Mouse (Mus musculus) spleen, adult 12 weeks (tissue): ENCODE measurements around the gene 1700022I11Rik.

Experiments used
- DNase-seq: peaks from one replicate; pipeline ENCODE4 v3.0.0; 2022; ENCODE audit warnings: low spot score

The 1700022I11Rik gene

GRCm38 (mm10) chr4:43001272-43001671, 31.9 kb downstream of the 1700022I11Rik start:
- DNase-seq, result no peak

GRCm38 (mm10) chr4:43002756-43003439, 33.5 kb downstream of the 1700022I11Rik start:
- DNase-seq, result no peak

GRCm38 (mm10) chr4:43004951-43005350, 35.5 kb downstream of the 1700022I11Rik start:
- DNase-seq, result no peak

- peak; percentile 32 for DNase-seq
Observed at GRCm38 (mm10) chr4:43005765-43006164, 36.4 kb downstream of the 1700022I11Rik start.

GRCm38 (mm10) chr4:43010161-43011038, 41.0 kb downstream of the 1700022I11Rik start, which contains the start of gene Fancg:
Gene Fancg, minus strand, starts transcription at chr4:43010506.
- peak; percentile 65 for DNase-seq

GRCm38 (mm10) chr4:43012091-43012490, 42.7 kb downstream of the 1700022I11Rik start:
- DNase-seq, result no peak

GRCm38 (mm10) chr4:43018156-43018555, 48.8 kb downstream of the 1700022I11Rik start:
- no peak for DNase-seq

- DNase-seq, result no peak
Observed at GRCm38 (mm10) chr4:43019176-43019575, 49.8 kb downstream of the 1700022I11Rik start.

GRCm38 (mm10) chr4:43019641-43020465, 50.4 kb downstream of the 1700022I11Rik start:
- no peak for DNase-seq

GRCm38 (mm10) chr4:43020876-43021275, 51.5 kb downstream of the 1700022I11Rik start:
- no peak for DNase-seq

- no peak for DNase-seq
Observed at GRCm38 (mm10) chr4:43021341-43021740, 51.9 kb downstream of the 1700022I11Rik start.

GRCm38 (mm10) chr4:43024673-43025072, 55.3 kb downstream of the 1700022I11Rik start:
- no peak for DNase-seq

GRCm38 (mm10) chr4:43025084-43025960, 55.9 kb downstream of the 1700022I11Rik start, which contains the start of gene Pigo:
Gene Pigo, minus strand, starts transcription at chr4:43025819.
- DNase-seq, result peak; percentile 88

GRCm38 (mm10) chr4:43029121-43029520, 59.7 kb downstream of the 1700022I11Rik start:
- DNase-seq, result no peak

GRCm38 (mm10) chr4:43029749-43030148, 60.3 kb downstream of the 1700022I11Rik start:
- DNase-seq, result no peak

- no peak for DNase-seq
Observed at GRCm38 (mm10) chr4:43030352-43030751, 60.9 kb downstream of the 1700022I11Rik start.

GRCm38 (mm10) chr4:43030780-43031230, 61.4 kb downstream of the 1700022I11Rik start:
- DNase-seq, result peak; percentile 38

- peak; percentile 79 for DNase-seq
Observed at GRCm38 (mm10) chr4:43031237-43031995, 62.0 kb downstream of the 1700022I11Rik start, which contains the start of gene Stoml2. Gene Stoml2, minus strand, starts transcription at chr4:43031710.

GRCm38 (mm10) chr4:43032501-43032900, 63.1 kb downstream of the 1700022I11Rik start:
- DNase-seq, result no peak
